Mouse (Mus musculus): ENCODE measurements around the gene Fig4. TPM values are rescaled to one million over a fixed set of nuclear protein-coding genes. Genes with fewer than 3 reads are reported as not detected.

Gene Fig4
- polyA plus RNA-seq, 1 experiment, result 7.8 TPM

GRCm38 (mm10) chr10:41182644-41183043 lies 120.4 kb downstream of the Fig4 start:
- no peak overlapping the region for H3K4me3 ChIP-seq (ENCODE audit: insufficient read depth, poor library complexity, severe bottlenecking)
- TF ChIP-seq USF1 (IDR thresholded peaks at IDR 0.05; ENCODE audit: low read depth) (no peak), MYOG (IDR thresholded peaks at IDR 0.05; ENCODE audit: control insufficient read depth, extremely low read depth, insufficient read length) (no peak), CEBPB (IDR thresholded peaks at IDR 0.05; ENCODE audit: low read depth) (no peak), FOSL1 (IDR thresholded peaks at IDR 0.05; ENCODE audit: insufficient read depth, low read length, poor library complexity, severe bottlenecking) (no peak), MAX (IDR thresholded peaks at IDR 0.05) (no peak), CTCF (IDR thresholded peaks at IDR 0.05; ENCODE audit: control insufficient read depth, insufficient read depth, insufficient read length) (no peak)
- no peak overlapping the region for H3ac ChIP-seq (ENCODE audit: control insufficient read depth, insufficient read length, low read depth)
- no peaks in the 10 kb centered on the region for H3K27me3 ChIP-seq (ENCODE audit: control insufficient read depth, insufficient read depth, insufficient read length)
- H3K79me2 ChIP-seq (ENCODE audit: control insufficient read depth, insufficient read depth), result no peaks in the 10 kb centered on the region
- H3K79me3 ChIP-seq (ENCODE audit: low read depth), result no peaks in the 10 kb centered on the region
- no peaks in the 10 kb centered on the region for H3K36me3 ChIP-seq (ENCODE audit: control insufficient read depth, insufficient read depth)

GRCm38 (mm10) chr10:41166141-41166540 lies 136.9 kb downstream of the Fig4 start:
- no peaks in the 10 kb centered on the region for H3K27me3 ChIP-seq (ENCODE audit: control insufficient read depth, insufficient read depth, insufficient read length)
- H3K4me3 ChIP-seq (ENCODE audit: insufficient read depth, poor library complexity, severe bottlenecking), result no peak overlapping the region
- H3K79me3 ChIP-seq (ENCODE audit: low read depth), result no peaks in the 10 kb centered on the region
- no peaks in the 10 kb centered on the region for H3K79me2 ChIP-seq (ENCODE audit: control insufficient read depth, insufficient read depth)
- TF ChIP-seq FOSL1 (IDR thresholded peaks at IDR 0.05; ENCODE audit: insufficient read depth, low read length, poor library complexity, severe bottlenecking), result no peak
- no peak for TF ChIP-seq CEBPB (IDR thresholded peaks at IDR 0.05; ENCODE audit: low read depth)
- no peak for TF ChIP-seq USF1 (IDR thresholded peaks at IDR 0.05; ENCODE audit: low read depth)
- TF ChIP-seq MAX (IDR thresholded peaks at IDR 0.05), result no peak
- no peak for TF ChIP-seq CTCF (IDR thresholded peaks at IDR 0.05; ENCODE audit: control insufficient read depth, insufficient read depth, insufficient read length)
- TF ChIP-seq MYOG (IDR thresholded peaks at IDR 0.05; ENCODE audit: control insufficient read depth, extremely low read depth, insufficient read length), result no peak
- no peak for TF ChIP-seq MYOD1 (IDR thresholded peaks at IDR 0.05; ENCODE audit: control insufficient read depth, insufficient read length, low read depth)
- no peak overlapping the region for H3ac ChIP-seq (ENCODE audit: control insufficient read depth, insufficient read length, low read depth)
- H3K36me3 ChIP-seq (ENCODE audit: control insufficient read depth, insufficient read depth), result no peaks in the 10 kb centered on the region

GRCm38 (mm10) chr10:41163108-41163507 lies 140.0 kb downstream of the Fig4 start:
- TF ChIP-seq MAX (IDR thresholded peaks at IDR 0.05), result no peak
- no peak for TF ChIP-seq USF1 (IDR thresholded peaks at IDR 0.05; ENCODE audit: low read depth)
- TF ChIP-seq CEBPB (IDR thresholded peaks at IDR 0.05; ENCODE audit: low read depth), result no peak
- TF ChIP-seq CTCF (IDR thresholded peaks at IDR 0.05; ENCODE audit: control insufficient read depth, insufficient read depth, insufficient read length), result no peak
- no peak for TF ChIP-seq FOSL1 (IDR thresholded peaks at IDR 0.05; ENCODE audit: insufficient read depth, low read length, poor library complexity, severe bottlenecking)
- no peak for TF ChIP-seq MYOG (IDR thresholded peaks at IDR 0.05; ENCODE audit: control insufficient read depth, extremely low read depth, insufficient read length)
- TF ChIP-seq MYOD1 (IDR thresholded peaks at IDR 0.05; ENCODE audit: control insufficient read depth, insufficient read length, low read depth), result no peak
- Histone ChIP-seq H3K36me3 (ENCODE audit: control insufficient read depth, insufficient read depth) (no peaks in the 10 kb centered on the region), H3K79me3 (ENCODE audit: low read depth) (no peaks in the 10 kb centered on the region), H3K4me3 (ENCODE audit: insufficient read depth, poor library complexity, severe bottlenecking) (no peak overlapping the region), H3ac (ENCODE audit: control insufficient read depth, insufficient read length, low read depth) (no peak overlapping the region), H3K27me3 (ENCODE audit: control insufficient read depth, insufficient read depth, insufficient read length) (no peaks in the 10 kb centered on the region), H3K79me2 (ENCODE audit: control insufficient read depth, insufficient read depth) (no peaks in the 10 kb centered on the region)

GRCm38 (mm10) chr10:41157296-41157695 lies 145.8 kb downstream of the Fig4 start:
- Histone ChIP-seq H3K79me2 (ENCODE audit: control insufficient read depth, insufficient read depth) (no peaks in the 10 kb centered on the region), H3ac (ENCODE audit: control insufficient read depth, insufficient read length, low read depth) (no peak overlapping the region), H3K4me3 (ENCODE audit: insufficient read depth, poor library complexity, severe bottlenecking) (no peak overlapping the region), H3K36me3 (ENCODE audit: control insufficient read depth, insufficient read depth) (no peaks in the 10 kb centered on the region), H3K27me3 (ENCODE audit: control insufficient read depth, insufficient read depth, insufficient read length) (peaks cover 4% of the 10 kb centered on the region), H3K79me3 (ENCODE audit: low read depth) (no peaks in the 10 kb centered on the region)
- TF ChIP-seq CTCF (IDR thresholded peaks at IDR 0.05; ENCODE audit: control insufficient read depth, insufficient read depth, insufficient read length) (no peak), CEBPB (IDR thresholded peaks at IDR 0.05; ENCODE audit: low read depth) (no peak), MYOD1 (IDR thresholded peaks at IDR 0.05; ENCODE audit: control insufficient read depth, insufficient read length, low read depth) (no peak), MAX (IDR thresholded peaks at IDR 0.05) (no peak), USF1 (IDR thresholded peaks at IDR 0.05; ENCODE audit: low read depth) (no peak), MYOG (IDR thresholded peaks at IDR 0.05; ENCODE audit: control insufficient read depth, extremely low read depth, insufficient read length) (no peak)

GRCm38 (mm10) chr10:41156693-41157092 lies 146.4 kb downstream of the Fig4 start:
- no peaks in the 10 kb centered on the region for H3K36me3 ChIP-seq (ENCODE audit: control insufficient read depth, insufficient read depth)
- no peak overlapping the region for H3ac ChIP-seq (ENCODE audit: control insufficient read depth, insufficient read length, low read depth)
- TF ChIP-seq MYOG (IDR thresholded peaks at IDR 0.05; ENCODE audit: control insufficient read depth, extremely low read depth, insufficient read length) (no peak), MAX (IDR thresholded peaks at IDR 0.05) (no peak), FOSL1 (IDR thresholded peaks at IDR 0.05; ENCODE audit: insufficient read depth, low read length, poor library complexity, severe bottlenecking) (no peak), CTCF (IDR thresholded peaks at IDR 0.05; ENCODE audit: control insufficient read depth, insufficient read depth, insufficient read length) (no peak), USF1 (IDR thresholded peaks at IDR 0.05; ENCODE audit: low read depth) (no peak), MYOD1 (IDR thresholded peaks at IDR 0.05; ENCODE audit: control insufficient read depth, insufficient read length, low read depth) (no peak), CEBPB (IDR thresholded peaks at IDR 0.05; ENCODE audit: low read depth) (no peak)
- H3K79me3 ChIP-seq (ENCODE audit: low read depth), result no peaks in the 10 kb centered on the region
- H3K4me3 ChIP-seq (ENCODE audit: insufficient read depth, poor library complexity, severe bottlenecking), result no peak overlapping the region
- peaks cover 4% of the 10 kb centered on the region for H3K27me3 ChIP-seq (ENCODE audit: control insufficient read depth, insufficient read depth, insufficient read length)
- no peaks in the 10 kb centered on the region for H3K79me2 ChIP-seq (ENCODE audit: control insufficient read depth, insufficient read depth)

- no peaks in the 10 kb centered on the region for H3K79me2 ChIP-seq (ENCODE audit: control insufficient read depth, insufficient read depth)
- H3ac ChIP-seq (ENCODE audit: control insufficient read depth, insufficient read length, low read depth), result no peak overlapping the region
- TF ChIP-seq MYOD1 (IDR thresholded peaks at IDR 0.05; ENCODE audit: control insufficient read depth, insufficient read length, low read depth) (no peak), MYOG (IDR thresholded peaks at IDR 0.05; ENCODE audit: control insufficient read depth, extremely low read depth, insufficient read length) (no peak), USF1 (IDR thresholded peaks at IDR 0.05; ENCODE audit: low read depth) (no peak), CTCF (IDR thresholded peaks at IDR 0.05; ENCODE audit: control insufficient read depth, insufficient read depth, insufficient read length) (no peak), CEBPB (IDR thresholded peaks at IDR 0.05; ENCODE audit: low read depth) (no peak), MAX (IDR thresholded peaks at IDR 0.05) (no peak), FOSL1 (IDR thresholded peaks at IDR 0.05; ENCODE audit: insufficient read depth, low read length, poor library complexity, severe bottlenecking) (no peak)
- peaks cover 8% of the 10 kb centered on the region for H3K27me3 ChIP-seq (ENCODE audit: control insufficient read depth, insufficient read depth, insufficient read length)
- H3K4me3 ChIP-seq (ENCODE audit: insufficient read depth, poor library complexity, severe bottlenecking), result no peak overlapping the region
- no peaks in the 10 kb centered on the region for H3K36me3 ChIP-seq (ENCODE audit: control insufficient read depth, insufficient read depth)
- H3K79me3 ChIP-seq (ENCODE audit: low read depth), result no peaks in the 10 kb centered on the region
Observed at GRCm38 (mm10) chr10:41153229-41153750, 149.8 kb downstream of the Fig4 start.

Data from C2C12 (cell line).